In the genomic region with DNA sequence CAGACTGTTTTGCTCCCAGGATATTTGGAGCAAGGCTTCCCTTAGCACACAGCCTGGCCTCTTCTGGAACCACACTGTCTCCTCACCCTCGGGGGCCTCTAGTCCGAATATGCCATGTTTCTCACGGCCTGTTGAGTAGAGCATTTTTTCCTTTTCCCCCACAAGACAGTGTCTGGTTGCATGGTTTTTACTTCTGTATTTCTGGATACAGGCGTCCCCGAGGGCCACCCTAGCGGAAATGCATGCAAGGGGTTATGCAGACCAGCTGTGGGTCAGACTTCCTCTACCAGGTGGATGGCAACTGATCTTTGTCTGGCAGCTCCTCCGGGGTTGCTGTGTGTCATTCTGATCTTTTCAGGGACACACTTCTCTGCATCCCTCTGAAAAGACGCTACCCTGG, we compare ENCODE assay signal across 22 mouse cellular contexts.
DNase-seq lines count a peak whose midpoint lies in the region; ATAC-seq and TF ChIP-seq lines count a peak whose summit lies in the region.
"Had no signal": no experiment of that assay in that cellular context is flagged by ENCODE, and none has a peak within 500 bp of the region (broad histone marks: within the 10 kb centered on the region; RNA-seq: fewer than 3 reads in every experiment).

No protein-coding gene starts in this region.

- WGBS in hindbrain, embryonic 10.5 days = 70% methylated on average over 8 of the region's 8 CpGs
- 72% methylated on average over 8 of the region's 8 CpGs for WGBS in hindbrain, postnatal 0 days
- WGBS in forebrain, embryonic 10.5 days = 77% methylated on average over 8 of the region's 8 CpGs
- WGBS in kidney, embryonic 14.5 days = 67% methylated on average over 8 of the region's 8 CpGs

- H3K9me3 ChIP-seq in hindbrain, embryonic 10.5 days = no peaks in the 10 kb centered on the region
- H3K9me3 ChIP-seq in hindbrain, postnatal 0 days (ENCODE audit: low read length) = no peaks in the 10 kb centered on the region
- no peaks in the 10 kb centered on the region for H3K9me3 ChIP-seq in forebrain, embryonic 10.5 days
- no peaks in the 10 kb centered on the region for H3K9me3 ChIP-seq in kidney, embryonic 14.5 days (ENCODE audit: control insufficient read depth, low read length)
- H3K9me3 ChIP-seq: heart, embryonic 15.5 days; hindbrain, embryonic 13.5 days; liver, embryonic 12.5 days had no signal

- TF ChIP-seq CTCF in hindbrain, postnatal 0 days (IDR thresholded peaks at IDR 0.05; ENCODE audit: low read depth) = no peak

- H3K27me3 ChIP-seq in hindbrain, embryonic 10.5 days (ENCODE audit: insufficient read depth, poor library complexity, severe bottlenecking) = peaks cover 6% of the 10 kb centered on the region; the same call in 1 of the 2 replicates
- no peaks in the 10 kb centered on the region for H3K27me3 ChIP-seq in hindbrain, postnatal 0 days (ENCODE audit: insufficient read depth, low read length)
- peaks cover 21% of the 10 kb centered on the region for H3K27me3 ChIP-seq in forebrain, embryonic 10.5 days (ENCODE audit: poor library complexity, severe bottlenecking)
- peaks cover 4% of the 10 kb centered on the region; the same call in 1 of the 2 replicates for H3K27me3 ChIP-seq in kidney, embryonic 14.5 days (ENCODE audit: control insufficient read depth, insufficient read depth, low read length)
- H3K27me3 ChIP-seq: heart, embryonic 15.5 days; hindbrain, embryonic 13.5 days; liver, embryonic 12.5 days had no signal

- ATAC-seq in hindbrain, postnatal 0 days = no peak
- ATAC-seq in hematopoietic stem cell, adult 5-6 weeks (replicated peaks in 1 of 2; ENCODE audit: insufficient read depth in 1 of 2, low FRiP score in 2 of 2, low TSS enrichment in 1 of 2, low read depth in 1 of 2, poor library complexity in 2 of 2, severe bottlenecking in 2 of 2) = peak; percentile 59 to 75
- no peak for ATAC-seq in kidney, embryonic 14.5 days (ENCODE audit: low FRiP score, low TSS enrichment)
- ATAC-seq: forebrain, embryonic 16.5 days; liver, embryonic 12.5 days; lung, postnatal 0 days had no signal

- no peak overlapping the region for H3K4me3 ChIP-seq in hindbrain, embryonic 10.5 days
- no peak overlapping the region for H3K4me3 ChIP-seq in hindbrain, postnatal 0 days (ENCODE audit: low read length)
- no peak overlapping the region for H3K4me3 ChIP-seq in forebrain, embryonic 10.5 days
- no peak overlapping the region for H3K4me3 ChIP-seq in kidney, embryonic 14.5 days (ENCODE audit: low read length)
- H3K4me3 ChIP-seq: heart, embryonic 15.5 days; hindbrain, embryonic 13.5 days; limb, embryonic 13.5 days; liver, embryonic 12.5 days had no signal

- no peaks in the 10 kb centered on the region for H3K36me3 ChIP-seq in hindbrain, embryonic 10.5 days
- H3K36me3 ChIP-seq in hindbrain, postnatal 0 days (ENCODE audit: insufficient read depth, low read length) = no peaks in the 10 kb centered on the region
- no peaks in the 10 kb centered on the region for H3K36me3 ChIP-seq in forebrain, embryonic 10.5 days (replicated peaks)
- no peaks in the 10 kb centered on the region for H3K36me3 ChIP-seq in kidney, embryonic 14.5 days (ENCODE audit: control insufficient read depth, insufficient read depth, low read length)
- H3K36me3 ChIP-seq: heart, embryonic 15.5 days; hindbrain, embryonic 13.5 days; limb, embryonic 13.5 days; liver, embryonic 12.5 days had no signal

- no peak overlapping the region for H3K9ac ChIP-seq in hindbrain, postnatal 0 days (replicated peaks; ENCODE audit: low read length)
- no peak overlapping the region for H3K9ac ChIP-seq in kidney, embryonic 14.5 days (ENCODE audit: low read depth, low read length)
- H3K9ac ChIP-seq: heart, embryonic 15.5 days; hindbrain, embryonic 13.5 days; limb, embryonic 13.5 days; liver, embryonic 12.5 days had no signal

- peaks cover 27% of the 10 kb centered on the region for H3K4me1 ChIP-seq in hindbrain, embryonic 10.5 days (replicated peaks)
- H3K4me1 ChIP-seq in hindbrain, postnatal 0 days (ENCODE audit: insufficient read depth, low read length) = peaks cover 8% of the 10 kb centered on the region
- H3K4me1 ChIP-seq in forebrain, embryonic 10.5 days = peaks cover 29% of the 10 kb centered on the region
- H3K4me1 ChIP-seq in kidney, embryonic 14.5 days (ENCODE audit: control insufficient read depth, insufficient read depth, low read length) = no peaks in the 10 kb centered on the region
- H3K4me1 ChIP-seq: limb, embryonic 13.5 days; liver, embryonic 12.5 days had no signal

- no peak for DNase-seq in hindbrain, embryonic 10.5 days (ENCODE audit: low spot score)
- DNase-seq in hindbrain, postnatal 0 days (ENCODE audit: low spot score) = no peak
- peak; percentile 6 to 8 for DNase-seq in B cell, adult 2 months
- peak; percentile 16 for DNase-seq in c-Kit-positive CD71-negative TER-119-negative erythroid progenitor cells, embryonic 14.5 days (ENCODE audit: low read depth)
- no peak for DNase-seq in forebrain, embryonic 10.5 days (ENCODE audit: extremely low spot score, low spot score)
- no peak for DNase-seq in right cerebral cortex, postnatal 14 days
- DNase-seq: adrenal gland, postnatal 36 days; kidney, adult 18-20 months; kidney, postnatal 4 days; lung, adult 18-20 months; lung, postnatal 4 days; midbrain, embryonic 14.5 days; thymus, postnatal 4 days had no signal

- H3K4me2 ChIP-seq in hindbrain, postnatal 0 days (ENCODE audit: low read depth, low read length) = no peak overlapping the region
- H3K4me2 ChIP-seq in kidney, embryonic 14.5 days (replicated peaks; ENCODE audit: low read depth, low read length) = no peak overlapping the region
- H3K4me2 ChIP-seq: heart, embryonic 15.5 days; hindbrain, embryonic 13.5 days; limb, embryonic 13.5 days; liver, embryonic 12.5 days had no signal

- 0 out of 2 replicates have a peak overlapping the region, but pooled peaks have one; percentile 35 for H3K27ac ChIP-seq in hindbrain, embryonic 10.5 days
- no peak overlapping the region for H3K27ac ChIP-seq in hindbrain, postnatal 0 days
- H3K27ac ChIP-seq in forebrain, embryonic 10.5 days = no peak overlapping the region
- H3K27ac ChIP-seq in kidney, embryonic 14.5 days (ENCODE audit: low read depth, low read length) = no peak overlapping the region
- H3K27ac ChIP-seq: heart, embryonic 15.5 days; hindbrain, embryonic 13.5 days; kidney, postnatal 0 days; limb, embryonic 13.5 days; liver, embryonic 12.5 days had no signal

Comparison
In these comparisons a context has a peak if more than half of its experiments do, and no peak if none do; other contexts are left out.
1. DNase-seq: peak in B cell, adult 2 months (2 of 2) and c-Kit-positive CD71-negative TER-119-negative erythroid progenitor cells, embryonic 14.5 days (single experiment); none in hindbrain, embryonic 10.5 days (single experiment), hindbrain, postnatal 0 days (single experiment), forebrain, embryonic 10.5 days (single experiment) and right cerebral cortex, postnatal 14 days (single experiment).
2. ATAC-seq: peak in hematopoietic stem cell, adult 5-6 weeks (2 of 2); none in hindbrain, postnatal 0 days (single experiment) and kidney, embryonic 14.5 days (single experiment).